Mouse (Mus musculus) midbrain, embryonic 11.5 days (tissue): ENCODE results near the gene Ptgs1. TPM values are rescaled to one million over a fixed set of nuclear protein-coding genes. Genes with fewer than 3 reads are reported as not detected.

Experiments
- ATAC-seq: fragments of 200-750 bp; cut with Nextera tagmentation; 2 replicates; pipeline ENCODE4 v1.8.0; 2017; ENCODE audit warnings: moderate TSS enrichment, moderate library complexity; ENCODE audit not compliant: low FRiP score
- DNase-seq: peaks from one replicate; pipeline ENCODE4 v3.0.0; 2015; ENCODE audit warnings: low spot score; ENCODE audit errors: missing footprints
- H3K27ac ChIP-seq: fragments of 300-500 bp; sonication (generic); 2 replicates; pipeline ENCODE4 v1.5.1; 2014; ENCODE audit warnings: low read depth, low read length
- H3K27me3 ChIP-seq: fragments of 300-500 bp; sonication (generic); 2 replicates; pipeline ENCODE4 v1.6.1; 2014; ENCODE audit warnings: mild to moderate bottlenecking, low read length, moderate library complexity, mixed read lengths; ENCODE audit not compliant: control insufficient read depth, insufficient read depth
- H3K36me3 ChIP-seq: fragments of 300-500 bp; sonication (generic); 2 replicates; pipeline ENCODE4 v1.6.1; 2014; ENCODE audit warnings: mild to moderate bottlenecking, low read length, moderate library complexity, mixed read lengths; ENCODE audit not compliant: control insufficient read depth, insufficient read depth
- H3K4me1 ChIP-seq: fragments of 300-500 bp; sonication (generic); 2 replicates; pipeline ENCODE4 v1.6.1; 2014; ENCODE audit warnings: low read length; ENCODE audit not compliant: control insufficient read depth, insufficient read depth
- H3K4me2 ChIP-seq: fragments of 300-500 bp; sonication (generic); 2 replicates; pipeline ENCODE4 v1.6.1; 2014; ENCODE audit warnings: mild to moderate bottlenecking, moderate library complexity
- H3K4me3 ChIP-seq: fragments of 300-500 bp; sonication (generic); 2 replicates; pipeline ENCODE4 v1.5.1; 2014; ENCODE audit warnings: low read depth, low read length
- H3K9ac ChIP-seq: fragments of 300-500 bp; sonication (generic); 2 replicates; pipeline ENCODE4 v1.6.1; 2014; ENCODE audit warnings: low read length
- H3K9me3 ChIP-seq: fragments of 300-500 bp; sonication (generic); 2 replicates; pipeline ENCODE4 v1.6.1; 2016; ENCODE audit warnings: low read length; ENCODE audit not compliant: control insufficient read depth
- WGBS: fragments of 180-500 bp; shearing (Covaris S2); extraction: QIAGEN DNeasy Blood & Tissue Kit; methylation state at CpG from one replicate; pipeline ENCODE4 v1.1.7; 2014; 5-methylcytosine and 5-hydroxymethylcytosine counted together
- polyA plus RNA-seq: library from polyadenylated mRNA; unstranded; fragments of >200 nt; fragmentation: Nextera tagmentation; extraction: Ambion mirVana; gene quantifications from 2 replicates; pipeline ENCODE4 v1.2.1, GENCODE M21; 2014

The Ptgs1 gene
- polyA plus RNA-seq, 1 experiment from 2014 or later: 4.2 TPM

DNA sequence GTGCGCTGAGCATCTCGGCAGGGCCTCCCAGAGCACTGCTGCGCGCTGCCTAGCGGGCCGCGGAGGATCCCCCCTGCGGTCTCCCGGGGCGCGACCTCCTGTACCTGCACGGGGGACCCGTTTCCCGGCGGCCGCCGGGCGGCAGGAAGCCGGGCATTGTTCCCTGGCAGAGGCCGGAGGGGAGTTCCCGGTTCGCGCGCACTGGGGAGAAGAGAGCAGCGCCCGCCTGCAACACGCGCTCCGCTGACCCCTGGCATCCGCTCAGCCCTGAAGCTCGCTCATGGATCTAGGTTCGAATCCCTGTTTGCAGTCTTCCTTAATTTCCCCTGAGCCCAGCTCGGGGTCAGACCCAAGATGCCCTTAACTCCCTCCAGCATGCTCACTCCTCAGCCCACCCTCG lies 19.4 kb upstream of the Ptgs1 start:
- ATAC-seq (no peak), DNase-seq (no peak)
- Histone ChIP-seq H3K4me3 (no peak overlapping the region; the same call in 1 of the 2 replicates), H3K27me3 (peaks cover 24% of the 10 kb centered on the region), H3K9me3 (no peaks in the 10 kb centered on the region), H3K4me1 (no peaks in the 10 kb centered on the region), H3K4me2 (peak overlapping the region; percentile 24; the same call in 1 of the 2 replicates), H3K36me3 (no peaks in the 10 kb centered on the region), H3K27ac (no peak overlapping the region), H3K9ac (no peak overlapping the region)
- WGBS: 1% methylated on average over 34 of the region's 34 CpGs

GRCm38 (mm10) chr2:36211785-36212184 lies 18.4 kb upstream of the Ptgs1 start:
- H3K4me2 ChIP-seq: no peak overlapping the region
- DNase-seq: no peak
- no peaks in the 10 kb centered on the region for H3K9me3 ChIP-seq
- ATAC-seq: no peak
- 11% methylated on average over 7 of the region's 7 CpGs for WGBS
- H3K27ac ChIP-seq: no peak overlapping the region
- H3K9ac ChIP-seq: no peak overlapping the region
- no peaks in the 10 kb centered on the region for H3K36me3 ChIP-seq
- H3K27me3 ChIP-seq: peaks cover 24% of the 10 kb centered on the region
- no peaks in the 10 kb centered on the region for H3K4me1 ChIP-seq
- H3K4me3 ChIP-seq: no peak overlapping the region

- Histone ChIP-seq H3K9me3 (no peaks in the 10 kb centered on the region), H3K4me3 (no peak overlapping the region), H3K27me3 (peaks cover 24% of the 10 kb centered on the region), H3K4me1 (no peaks in the 10 kb centered on the region), H3K36me3 (no peaks in the 10 kb centered on the region), H3K9ac (no peak overlapping the region), H3K4me2 (no peak overlapping the region), H3K27ac (no peak overlapping the region)
- ATAC-seq: no peak
- DNase-seq: no peak
- WGBS: 69% methylated on average over 7 of the region's 7 CpGs
These were observed 17.1 kb upstream of the Ptgs1 start for GRCm38 (mm10) chr2:36213108-36213507.

DNA sequence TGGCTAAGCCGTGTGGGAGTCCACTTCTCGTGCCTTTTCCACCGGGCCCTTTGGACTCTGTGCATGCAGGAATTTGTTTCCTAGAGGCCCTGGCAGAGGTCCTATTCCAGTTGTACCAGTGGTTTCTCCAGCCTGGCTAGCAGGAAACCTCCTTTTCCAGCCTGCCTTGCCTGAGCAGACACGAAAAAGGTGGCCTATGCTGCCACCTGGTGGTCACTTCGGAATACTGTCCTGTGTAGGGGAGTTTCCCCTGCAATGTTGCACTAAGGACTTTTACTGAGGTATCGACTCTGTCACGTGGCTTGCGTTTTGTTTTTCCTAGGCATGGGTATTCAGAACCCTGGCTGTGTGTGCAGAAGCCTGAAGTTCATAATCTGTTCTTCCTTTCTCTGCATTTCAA lies 16.2 kb upstream of the Ptgs1 start:
- Histone ChIP-seq H3K9ac (no peak overlapping the region), H3K4me1 (no peaks in the 10 kb centered on the region), H3K27ac (no peak overlapping the region), H3K36me3 (no peaks in the 10 kb centered on the region), H3K4me2 (no peak overlapping the region), H3K27me3 (peaks cover 24% of the 10 kb centered on the region), H3K4me3 (no peak overlapping the region), H3K9me3 (no peaks in the 10 kb centered on the region)
- 11% methylated on average over 8 of the region's 8 CpGs for WGBS
- peak; percentile 82 for ATAC-seq
- DNase-seq: peak; percentile 97

DNA sequence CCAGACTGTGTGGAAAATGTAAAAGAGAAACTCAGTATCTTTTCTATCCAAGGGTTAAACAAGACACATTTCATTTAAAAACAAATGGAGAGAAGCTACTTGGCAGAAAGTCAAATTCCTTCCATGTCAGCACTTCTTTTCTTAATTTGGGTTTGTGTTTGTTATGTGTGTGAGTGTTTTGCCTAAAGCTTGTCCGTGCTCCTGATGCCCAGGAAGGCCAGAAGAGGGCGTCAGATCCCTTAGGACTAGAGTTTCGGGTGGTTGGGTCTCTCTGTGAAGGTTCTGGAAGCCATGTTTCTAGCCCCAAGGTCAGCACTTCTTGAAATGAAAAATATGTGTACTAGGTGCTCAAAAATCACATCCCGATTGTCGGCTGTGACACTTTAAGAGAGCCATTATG lies 15.8 kb upstream of the Ptgs1 start:
- H3K4me2 ChIP-seq: no peak overlapping the region
- ATAC-seq (no peak), DNase-seq (no peak)
- H3K9ac ChIP-seq: no peak overlapping the region
- no peak overlapping the region for H3K27ac ChIP-seq
- no peak overlapping the region for H3K4me3 ChIP-seq
- no peaks in the 10 kb centered on the region for H3K4me1 ChIP-seq
- WGBS: 66% methylated on average over 5 of the region's 5 CpGs
- peaks cover 24% of the 10 kb centered on the region for H3K27me3 ChIP-seq
- H3K36me3 ChIP-seq: no peaks in the 10 kb centered on the region
- H3K9me3 ChIP-seq: no peaks in the 10 kb centered on the region

- Histone ChIP-seq H3K4me2 (no peak overlapping the region), H3K4me1 (no peaks in the 10 kb centered on the region), H3K36me3 (no peaks in the 10 kb centered on the region), H3K4me3 (no peak overlapping the region), H3K9me3 (no peaks in the 10 kb centered on the region), H3K27ac (no peak overlapping the region), H3K27me3 (peaks cover 21% of the 10 kb centered on the region), H3K9ac (no peak overlapping the region)
- no peak for DNase-seq
- 90% methylated on average over 5 of the region's 5 CpGs for WGBS
- no peak for ATAC-seq
These were observed 15.0 kb upstream of the Ptgs1 start for GRCm38 (mm10) chr2:36215203-36215739.

DNA sequence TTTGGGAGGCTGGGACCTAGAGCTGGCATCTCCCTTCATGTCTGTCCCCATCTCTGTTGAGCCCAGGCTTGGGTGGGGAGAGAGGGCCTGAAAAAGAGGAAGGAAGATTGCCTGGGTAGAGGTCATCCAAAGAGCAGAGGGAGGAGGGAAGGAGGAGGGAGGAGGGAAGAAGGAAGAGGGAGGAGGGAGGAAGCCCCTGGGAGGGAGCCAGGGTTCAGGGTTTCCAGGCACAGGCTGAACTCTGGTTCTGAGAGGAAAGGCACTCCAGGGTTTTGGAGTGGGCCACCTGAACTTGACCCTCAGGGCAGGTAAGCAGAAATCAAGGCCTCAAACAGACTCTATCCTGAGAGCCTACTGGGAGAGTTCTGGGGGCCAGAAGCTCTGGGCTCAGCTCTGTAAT lies 13.7 kb upstream of the Ptgs1 start:
- no peak overlapping the region for H3K27ac ChIP-seq
- H3K27me3 ChIP-seq: peaks cover 8% of the 10 kb centered on the region
- DNase-seq (no peak), ATAC-seq (no peak)
- no peaks in the 10 kb centered on the region for H3K4me1 ChIP-seq
- H3K4me3 ChIP-seq: no peak overlapping the region
- no peaks in the 10 kb centered on the region for H3K36me3 ChIP-seq
- no peaks in the 10 kb centered on the region for H3K9me3 ChIP-seq
- H3K4me2 ChIP-seq: no peak overlapping the region
- H3K9ac ChIP-seq: no peak overlapping the region

DNA sequence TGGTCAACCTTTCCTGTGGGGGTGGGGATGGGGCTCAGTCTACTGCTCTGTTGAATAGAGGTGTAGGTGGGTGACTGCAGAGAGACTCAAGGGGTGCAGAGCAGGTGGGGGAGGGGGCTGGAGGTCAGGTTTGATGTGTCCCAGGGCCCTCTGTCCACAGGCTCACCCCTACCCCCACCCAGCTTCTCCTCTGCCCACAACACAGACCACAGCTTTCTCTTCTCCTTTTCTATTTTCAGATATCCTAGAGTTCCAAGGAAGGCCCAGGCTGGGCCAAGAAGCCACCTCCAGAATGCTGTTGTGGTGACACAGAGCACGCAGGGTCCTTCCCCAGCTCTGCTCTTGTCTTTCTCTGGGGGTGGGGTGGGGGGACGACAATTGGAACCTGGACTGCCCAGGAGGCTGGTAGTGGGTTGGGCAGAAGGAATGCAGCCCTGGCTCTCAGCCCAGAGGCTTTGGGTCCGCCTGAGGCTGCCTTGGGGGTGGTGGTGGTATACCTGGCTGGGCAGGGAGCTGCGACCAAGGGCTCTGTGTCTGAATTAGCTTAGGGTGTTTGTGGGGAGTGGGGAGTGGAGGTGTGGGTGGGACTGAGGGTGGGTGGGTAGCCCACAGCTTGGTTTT lies 13.2 kb upstream of the Ptgs1 start:
- H3K9ac ChIP-seq: no peak overlapping the region
- 60% methylated on average over 4 of the region's 4 CpGs for WGBS

DNA sequence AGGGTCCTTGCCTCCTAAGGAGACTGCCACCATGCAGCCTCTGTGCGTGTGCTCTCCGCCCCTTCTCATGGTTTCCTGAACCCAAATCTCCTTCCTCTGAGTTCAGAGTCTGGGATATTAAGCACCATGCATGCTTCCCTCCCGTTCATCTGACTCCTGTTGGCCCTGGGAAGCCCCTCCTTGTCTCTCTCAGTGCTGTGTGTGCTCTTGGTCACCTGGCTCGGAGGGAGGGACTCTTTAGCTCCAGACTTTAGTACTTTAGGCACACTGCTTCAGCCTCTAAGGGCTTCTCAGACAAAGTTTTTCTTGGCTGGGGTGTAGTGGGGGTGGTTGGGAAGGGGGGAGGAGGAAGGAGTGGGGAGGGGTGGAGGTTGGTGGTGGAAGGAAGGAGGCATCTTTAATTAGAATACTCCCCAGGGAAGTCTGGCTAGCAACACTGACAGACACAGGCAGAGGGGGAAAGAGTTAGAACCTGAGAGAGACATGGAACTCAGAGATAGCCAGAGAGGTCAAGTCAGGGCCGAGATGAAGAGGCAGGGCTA lies 12.5 kb upstream of the Ptgs1 start:
- DNase-seq: no peak
- no peak overlapping the region for H3K4me2 ChIP-seq
- WGBS: 62% methylated on average over 5 of the region's 5 CpGs

More for the DNA sequence above, 13.2 kb upstream of the Ptgs1 start:
- Histone ChIP-seq H3K4me1 (no peaks in the 10 kb centered on the region), H3K9me3 (no peaks in the 10 kb centered on the region), H3K4me2 (no peak overlapping the region), H3K36me3 (no peaks in the 10 kb centered on the region), H3K4me3 (no peak overlapping the region), H3K27ac (no peak overlapping the region), H3K27me3 (peaks cover 3% of the 10 kb centered on the region; the same call in 1 of the 2 replicates)
- no peak for ATAC-seq
- DNase-seq: no peak

More for the DNA sequence above, 12.5 kb upstream of the Ptgs1 start:
- Histone ChIP-seq H3K9ac (no peak overlapping the region), H3K4me1 (no peaks in the 10 kb centered on the region), H3K4me3 (no peak overlapping the region), H3K27ac (no peak overlapping the region), H3K9me3 (no peaks in the 10 kb centered on the region), H3K27me3 (no peaks in the 10 kb centered on the region), H3K36me3 (no peaks in the 10 kb centered on the region)
- no peak for ATAC-seq
